Mouse (Mus musculus) brain, adult 2 months (tissue): Measurements from ENCODE around the gene Arhgef2.
A peak's percentile ranks its signal among the peaks of the same experiment; 100 is the strongest.

Experiments used
- DNase-seq: peaks from one replicate; pipeline ENCODE4 v3.0.0; 2011; ENCODE audit warnings: low read depth, low spot score

Arhgef2 gene

GRCm38 (mm10) chr3:88640676-88641075, 34.9 kb downstream of the Arhgef2 start:
- DNase-seq: peak; percentile 87

- DNase-seq: no peak
Measured at GRCm38 (mm10) chr3:88643078-88643477, 37.3 kb downstream of the Arhgef2 start.

DNA sequence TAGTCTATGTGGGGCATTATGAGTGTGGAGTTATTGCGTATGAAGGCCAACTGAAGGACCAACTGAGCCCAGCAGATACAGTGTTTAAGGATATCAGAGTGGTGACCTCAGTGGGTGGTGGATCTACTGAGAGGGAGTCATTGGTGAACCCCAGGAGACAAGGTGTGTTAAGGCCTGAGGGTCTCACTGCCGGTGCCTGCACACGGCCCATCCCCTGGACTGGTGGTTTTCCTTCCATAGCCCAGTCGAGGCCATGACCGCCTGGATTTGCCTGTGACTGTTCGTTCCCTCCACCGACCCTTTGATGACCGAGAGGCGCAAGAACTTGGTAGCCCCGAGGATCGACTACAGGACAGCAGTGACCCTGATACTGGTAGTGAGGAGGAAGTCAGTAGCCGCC, 40.2 kb downstream of the Arhgef2 start:
- DNase-seq: no peak

GRCm38 (mm10) chr3:88646426-88646995, 40.7 kb downstream of the Arhgef2 start:
- no peak for DNase-seq

DNA sequence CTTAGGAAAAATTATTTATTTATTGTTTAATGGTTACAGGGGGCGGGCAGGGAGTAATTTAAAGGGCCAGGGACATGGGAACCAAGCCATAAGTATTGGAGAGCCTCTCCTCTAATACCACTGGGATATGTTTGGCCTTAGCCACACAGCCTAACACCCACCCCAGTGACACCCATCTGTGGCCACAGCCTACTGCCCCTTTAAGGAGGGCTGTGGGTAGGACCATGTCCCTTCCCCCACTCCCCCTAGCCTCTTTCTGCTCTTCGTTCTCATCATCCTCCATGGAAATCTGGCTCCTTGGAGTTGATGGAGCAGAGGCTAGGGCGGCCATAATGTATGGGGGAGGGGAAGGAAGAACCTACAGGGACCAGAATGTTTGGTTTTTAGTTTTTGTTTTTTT, 41.3 kb downstream of the Arhgef2 start:
- DNase-seq: no peak

GRCm38 (mm10) chr3:88647779-88648413, 42.1 kb downstream of the Arhgef2 start:
- DNase-seq: no peak

DNA sequence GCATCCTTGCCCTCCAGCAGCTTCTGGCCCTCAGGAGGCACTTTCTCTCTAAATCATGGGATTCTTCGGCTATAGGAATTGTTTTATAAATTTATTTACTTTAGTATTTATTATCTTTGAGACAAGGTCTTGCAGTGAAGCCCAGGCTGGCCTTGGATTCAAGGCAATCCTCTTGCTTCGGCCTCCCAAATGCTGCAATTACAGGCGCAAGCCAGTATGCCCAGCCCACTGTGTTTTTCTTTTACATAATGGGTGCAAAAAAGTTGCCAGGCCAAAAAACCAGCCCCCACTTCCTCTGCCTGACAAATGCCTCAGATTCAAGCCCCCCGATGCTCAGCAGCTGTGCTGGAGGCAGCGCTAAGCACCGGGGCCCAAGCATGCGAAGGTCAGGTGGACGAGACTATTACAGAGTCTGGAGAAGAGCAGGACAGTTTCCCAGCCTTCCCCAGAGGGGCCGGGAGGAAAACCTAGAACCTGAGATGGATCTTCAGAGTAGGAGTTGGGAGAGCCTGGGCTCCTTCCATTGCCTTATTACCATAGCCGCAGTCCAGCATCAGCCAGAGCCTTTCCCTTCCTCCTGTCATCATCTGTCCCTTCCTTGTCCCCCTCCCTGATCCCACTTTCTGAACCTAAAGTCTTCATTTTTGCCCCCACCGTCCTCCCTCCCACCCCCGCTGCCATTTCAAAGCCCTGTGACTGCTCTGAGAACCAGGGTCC, 42.8 kb downstream of the Arhgef2 start:
- no peak for DNase-seq

- no peak for DNase-seq
Measured at GRCm38 (mm10) chr3:88649186-88649585, 43.4 kb downstream of the Arhgef2 start.

DNA sequence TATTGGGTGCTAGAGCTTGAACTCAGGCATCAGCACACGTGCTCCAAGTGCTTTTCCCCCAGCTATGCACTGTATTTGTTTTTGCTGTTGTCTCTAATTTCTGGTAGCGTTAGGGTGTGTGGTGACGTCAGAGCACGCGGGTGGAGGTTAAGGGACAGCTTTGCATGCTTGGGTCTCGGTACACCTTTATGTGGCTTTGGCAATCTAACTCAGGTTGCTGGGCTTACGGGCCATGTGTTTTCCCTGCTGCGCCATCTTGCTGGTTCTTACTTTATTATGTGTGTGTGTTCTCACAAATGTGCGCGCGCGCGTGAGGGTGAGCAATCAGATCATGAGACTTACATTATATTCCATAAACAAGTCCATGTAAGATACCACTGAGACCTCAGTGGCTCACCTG, 44.2 kb downstream of the Arhgef2 start:
- no peak for DNase-seq

- no peak for DNase-seq
Measured at GRCm38 (mm10) chr3:88650713-88651504, 45.1 kb downstream of the Arhgef2 start.

DNA sequence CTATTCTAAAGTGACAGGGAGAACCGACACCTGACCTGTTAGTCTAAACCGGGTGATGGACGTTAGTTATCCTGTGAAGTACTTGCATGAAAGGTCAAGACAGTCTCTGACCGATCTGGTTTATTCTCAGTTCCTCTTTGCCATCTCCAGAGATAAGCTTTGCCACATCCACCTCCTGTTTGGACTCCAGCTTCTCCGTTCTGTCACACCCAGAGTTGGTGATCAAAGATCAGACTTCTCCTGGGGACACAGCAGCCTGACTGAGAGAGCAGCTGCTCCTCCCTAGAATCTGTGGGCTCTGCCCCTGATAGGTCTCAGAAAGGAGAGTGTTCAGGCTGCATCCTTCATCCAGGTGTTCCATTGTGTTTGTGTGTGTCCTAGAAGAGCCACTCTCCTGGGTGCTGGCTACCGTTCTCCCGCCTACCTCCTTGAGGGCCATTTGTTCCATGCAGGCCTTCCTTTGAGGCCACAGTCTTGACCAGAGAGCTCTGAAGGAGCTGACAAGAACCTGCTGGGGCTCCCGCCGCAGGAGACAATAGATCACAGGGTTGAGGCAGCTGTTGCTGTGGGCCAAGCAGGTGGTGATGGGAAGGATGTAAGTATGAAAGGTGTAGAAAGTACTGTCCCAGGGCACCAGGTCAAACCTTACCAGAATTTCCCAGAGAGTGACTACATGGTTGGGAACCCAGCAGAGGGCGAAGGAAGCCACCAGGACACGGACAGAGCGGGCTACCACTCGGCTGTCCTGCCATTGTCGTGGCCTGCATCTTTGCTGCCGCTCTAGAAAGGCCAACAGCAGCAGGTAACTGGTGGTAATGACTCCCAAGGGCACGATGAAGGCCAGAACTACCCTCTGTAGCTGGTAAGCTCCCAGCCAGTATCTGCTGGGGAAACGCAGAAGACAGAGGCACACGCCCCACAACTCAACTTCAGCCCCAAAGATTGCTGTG, 46.2 kb downstream of the Arhgef2 start:
- no peak for DNase-seq

GRCm38 (mm10) chr3:88652846-88653515, 47.2 kb downstream of the Arhgef2 start, which contains the start of gene Rxfp4:
Gene Rxfp4, minus strand, starts transcription at chr3:88653142.
- DNase-seq: no peak

DNA sequence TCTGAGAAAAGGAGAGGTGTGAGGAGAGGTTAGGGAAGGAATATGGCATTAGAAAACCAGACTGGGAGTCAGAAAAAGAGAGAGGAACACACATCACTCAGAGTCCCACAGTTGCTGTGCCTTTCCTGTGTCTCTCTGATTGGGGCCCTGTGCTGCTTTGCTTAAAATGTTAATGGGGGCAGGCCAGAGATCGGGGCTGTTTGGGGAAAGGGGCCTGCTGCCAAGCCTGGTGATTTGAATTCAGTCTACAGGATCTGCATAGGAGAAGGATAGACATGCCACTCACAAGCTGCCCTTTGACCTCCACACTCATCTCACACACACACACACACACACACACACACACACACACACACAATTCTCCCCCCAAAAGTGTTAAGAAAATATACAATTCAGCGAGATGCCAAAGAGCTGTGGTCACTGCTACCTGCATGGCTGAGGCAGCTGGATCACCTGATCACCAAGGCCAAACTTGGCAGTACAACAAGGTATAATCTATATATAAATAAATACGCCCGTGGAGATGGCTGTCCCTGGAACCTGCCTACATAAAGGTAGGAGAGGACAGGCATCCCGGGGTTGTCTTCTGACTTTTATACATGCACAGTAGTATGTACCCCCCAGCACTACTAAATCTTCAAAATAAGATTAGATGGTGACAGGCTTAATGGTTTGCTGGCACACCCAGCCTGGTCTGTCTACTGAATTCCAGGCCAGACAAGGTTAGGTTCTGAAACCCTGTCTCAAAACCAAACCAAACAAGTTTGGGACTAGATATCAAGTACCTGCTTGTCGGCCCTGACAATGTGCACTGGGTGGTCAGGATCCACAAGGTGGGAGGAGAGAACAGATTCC, 48.0 kb downstream of the Arhgef2 start:
- DNase-seq: no peak

GRCm38 (mm10) chr3:88654621-88655020, 48.9 kb downstream of the Arhgef2 start:
- no peak for DNase-seq

GRCm38 (mm10) chr3:88655619-88656018, 49.9 kb downstream of the Arhgef2 start:
- no peak for DNase-seq

- no peak for DNase-seq
Measured at GRCm38 (mm10) chr3:88658441-88659127, 52.8 kb downstream of the Arhgef2 start.

DNA sequence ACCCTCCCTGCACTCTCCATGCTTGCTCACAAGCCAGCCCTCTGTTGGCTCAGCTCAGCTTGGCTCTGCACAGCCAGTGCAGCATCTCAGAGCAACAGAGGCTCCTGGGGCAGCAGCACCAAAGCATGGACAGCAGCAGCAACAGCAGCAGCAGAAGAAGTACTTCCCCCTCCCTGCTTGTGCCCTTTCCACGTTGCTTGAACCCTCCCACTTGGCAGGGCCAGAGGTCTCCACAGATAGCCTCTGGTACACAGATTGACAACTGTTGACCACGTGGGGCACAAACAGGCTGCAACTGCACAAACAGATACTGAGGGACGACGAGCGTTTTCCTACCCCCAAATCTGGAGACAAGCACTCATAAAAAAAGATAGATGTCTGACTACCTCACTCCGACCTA, 54.0 kb downstream of the Arhgef2 start:
- no peak for DNase-seq

DNA sequence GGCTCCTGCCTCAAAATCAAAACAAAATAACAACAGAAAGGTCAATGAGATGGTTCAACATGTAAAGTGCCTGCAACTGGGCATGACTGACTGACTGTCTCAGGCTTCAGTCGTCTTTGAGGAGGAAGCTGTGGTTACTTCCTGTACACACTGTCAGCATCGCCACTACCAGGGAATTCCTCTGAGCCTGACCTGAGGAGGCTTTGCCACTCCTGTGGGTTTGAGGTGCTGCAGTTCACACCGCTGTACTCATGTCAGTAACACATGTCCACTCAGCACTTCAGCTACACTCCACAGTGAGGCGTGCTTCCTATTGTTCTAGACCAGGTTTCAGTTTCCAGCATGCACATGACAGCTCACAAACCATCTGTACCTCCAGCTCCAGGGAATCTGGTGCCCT, 58.3 kb downstream of the Arhgef2 start:
- DNase-seq: no peak

- peak; percentile 90 for DNase-seq
Measured at GRCm38 (mm10) chr3:88677399-88677798, 71.6 kb downstream of the Arhgef2 start.
